Mouse (Mus musculus): ENCODE measurements around the gene Ppp3cb. TPM values are rescaled to one million over a fixed set of nuclear protein-coding genes. Genes with fewer than 3 reads are reported as not detected.

Gene Ppp3cb
- total RNA-seq, 2 experiments from 2014 or later: 72.4 to 134 TPM

DNA sequence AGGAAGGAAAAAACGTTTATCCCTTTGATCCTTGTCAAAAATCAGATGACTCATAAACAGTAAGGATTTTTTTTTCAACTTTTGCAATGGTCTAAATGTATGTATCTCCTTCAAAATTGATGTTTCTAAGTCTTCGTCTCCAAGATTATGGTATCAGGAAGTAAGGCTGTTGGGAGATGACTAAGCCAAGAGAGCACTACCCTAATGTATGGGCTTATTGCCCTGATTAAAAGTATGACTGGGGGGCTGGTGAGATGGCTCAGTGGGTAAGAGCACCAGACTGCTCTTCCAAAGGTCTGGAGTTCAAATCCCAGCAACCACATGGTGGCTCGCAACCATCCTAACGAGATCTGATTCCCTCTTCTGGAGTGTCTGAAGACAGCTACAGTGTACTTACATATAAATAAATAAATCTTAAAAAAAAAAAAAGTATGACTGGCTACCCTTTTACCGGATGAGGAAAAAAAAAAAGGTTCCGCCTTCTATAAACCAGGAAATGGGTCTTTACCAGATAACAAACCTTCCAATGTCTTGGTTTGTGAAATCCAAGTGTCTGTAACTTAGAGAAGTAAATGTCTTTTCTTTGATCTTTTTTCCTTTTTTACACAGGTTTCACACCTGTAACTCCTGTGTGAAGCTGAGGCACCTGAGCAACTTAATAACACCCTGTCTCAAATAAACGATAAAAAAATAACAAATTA lies 64.2 kb downstream of the Ppp3cb start:
- ATAC-seq (replicated peaks; ENCODE audit: low FRiP score, poor library complexity, severe bottlenecking): no peak

DNA sequence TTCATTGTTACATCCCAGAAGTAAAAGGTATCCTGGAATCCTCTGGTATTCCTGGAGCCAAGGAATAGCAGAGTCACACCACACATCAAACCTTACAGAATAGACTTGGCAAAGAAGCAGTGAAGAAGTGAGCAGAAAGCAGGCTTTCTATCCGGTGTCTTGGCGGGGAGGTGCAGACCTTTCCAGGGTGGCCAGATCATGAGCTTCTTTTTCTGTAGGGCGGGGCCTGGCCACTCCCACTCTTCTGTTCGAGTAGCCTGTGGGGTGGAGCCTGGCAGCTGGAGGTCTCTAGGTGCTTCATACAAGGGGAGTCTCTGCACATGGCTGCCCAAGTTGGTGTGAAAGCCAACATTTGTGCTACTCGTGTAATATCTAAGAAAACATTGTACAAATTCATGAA lies 65.2 kb downstream of the Ppp3cb start:
- ATAC-seq (replicated peaks; ENCODE audit: low FRiP score, poor library complexity, severe bottlenecking): peak; percentile 52

DNA sequence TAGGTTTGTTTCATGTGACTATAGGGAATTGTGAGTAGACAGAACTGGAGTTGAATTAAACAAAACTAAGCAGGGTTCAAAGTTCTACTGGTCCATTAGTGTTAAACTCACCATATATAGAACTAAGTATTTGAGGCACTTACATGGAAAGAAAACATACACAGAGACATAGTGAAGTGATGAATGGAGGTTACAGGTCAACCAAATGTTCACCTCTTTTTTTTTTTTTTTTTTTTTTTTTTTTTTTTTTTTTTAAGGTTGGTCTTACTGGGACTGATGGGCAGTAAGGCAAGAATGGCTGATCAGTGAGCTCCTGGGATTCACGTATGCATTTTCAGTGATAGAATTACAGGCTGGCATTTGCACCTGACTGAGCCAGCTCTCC lies 66.2 kb downstream of the Ppp3cb start:
- 0 out of 2 replicates have a peak, but pooled peaks have one; percentile 3 for ATAC-seq (replicated peaks; ENCODE audit: low FRiP score, poor library complexity, severe bottlenecking)

DNA sequence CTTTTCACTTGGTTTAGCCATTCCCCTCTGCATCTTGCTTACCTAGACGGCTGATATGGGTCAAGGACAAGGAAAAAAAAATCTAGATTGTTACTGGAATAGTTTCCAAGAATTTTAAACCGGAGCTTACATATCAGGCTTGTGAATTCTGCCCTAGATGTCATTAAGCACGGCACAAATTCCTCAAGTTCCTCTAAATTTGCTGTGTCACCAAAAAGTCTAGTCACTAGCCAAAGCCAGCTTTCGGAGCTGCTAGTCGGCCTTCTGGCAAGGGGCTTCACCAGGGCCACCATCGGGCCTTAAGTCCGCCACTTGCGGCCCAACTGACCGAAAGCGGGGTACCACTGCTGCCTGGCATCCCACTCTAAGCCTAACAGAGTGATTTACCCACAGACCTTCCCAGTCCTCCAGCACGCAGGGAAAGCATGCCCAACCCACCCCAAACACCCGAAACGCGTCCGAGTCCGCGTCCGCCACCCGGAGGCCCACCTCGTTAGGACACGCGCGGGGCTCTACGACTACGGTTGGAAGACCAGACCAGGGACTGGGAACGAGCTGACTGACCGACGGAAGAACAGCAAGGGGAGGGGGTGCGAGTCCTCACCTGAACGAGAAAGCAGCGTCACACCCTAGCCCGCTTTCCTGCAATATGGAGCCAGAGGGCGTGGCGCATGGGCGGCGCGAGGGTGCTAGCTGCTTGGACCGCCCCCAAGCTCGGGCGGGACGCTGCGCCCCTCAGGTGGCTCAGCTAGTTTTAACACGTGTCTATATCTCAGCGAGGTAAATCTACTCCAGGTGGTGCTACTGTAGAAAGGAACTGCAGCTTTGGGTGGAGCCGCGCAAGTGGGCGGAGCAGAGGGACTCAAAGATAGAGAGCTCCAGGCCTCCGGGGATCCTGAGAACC lies 66.8 kb downstream of the Ppp3cb start, which contains the start of gene Anxa7:
Anxa7 (minus strand) TSS at position 843 of the 904 bp plus-strand sequence.
- ATAC-seq (replicated peaks; ENCODE audit: low FRiP score, poor library complexity, severe bottlenecking): peak; percentile 83

DNA sequence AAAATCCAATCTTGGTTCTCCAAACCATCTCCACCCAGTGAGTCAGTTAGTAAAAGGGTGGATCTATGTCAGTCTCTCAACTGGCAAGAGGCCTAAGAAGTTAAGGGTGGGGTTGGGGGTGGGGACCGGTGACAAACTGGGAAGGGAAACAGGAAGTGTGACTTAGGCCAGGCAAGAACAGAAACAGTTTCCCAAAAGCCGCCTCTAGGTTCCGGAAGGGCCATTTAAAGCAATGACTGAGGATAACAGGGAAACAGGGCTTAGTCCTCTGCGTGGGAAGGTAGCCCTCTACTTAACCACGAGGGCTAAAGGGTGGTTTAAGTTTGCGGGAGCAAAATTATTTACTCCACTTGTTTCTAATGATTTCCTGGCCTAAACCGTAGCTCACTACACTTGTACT lies 67.6 kb downstream of the Ppp3cb start:
- ATAC-seq (replicated peaks; ENCODE audit: low FRiP score, poor library complexity, severe bottlenecking): peak; percentile 73

DNA sequence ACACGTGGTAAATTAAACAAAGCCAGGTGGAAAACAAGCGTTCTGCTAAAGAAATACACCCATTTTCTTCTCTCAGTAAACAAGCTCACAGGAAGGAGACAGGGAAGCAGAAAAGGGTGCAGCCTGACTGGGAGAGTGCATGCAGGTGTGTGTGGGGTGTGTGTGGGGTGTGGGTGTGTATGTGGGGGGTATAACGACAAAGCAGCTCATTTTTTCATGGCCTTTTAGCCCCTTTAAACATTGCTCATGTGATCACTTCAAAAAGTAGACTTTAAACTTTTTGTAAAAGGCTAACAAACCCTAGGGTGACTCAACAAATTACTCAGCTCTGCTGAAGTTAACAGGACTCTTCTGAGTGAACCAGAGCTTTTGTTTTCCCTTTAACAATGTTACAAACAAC lies 68.0 kb downstream of the Ppp3cb start:
- 0 out of 2 replicates have a peak, but pooled peaks have one; percentile 9 for ATAC-seq (replicated peaks; ENCODE audit: low FRiP score, poor library complexity, severe bottlenecking)

DNA sequence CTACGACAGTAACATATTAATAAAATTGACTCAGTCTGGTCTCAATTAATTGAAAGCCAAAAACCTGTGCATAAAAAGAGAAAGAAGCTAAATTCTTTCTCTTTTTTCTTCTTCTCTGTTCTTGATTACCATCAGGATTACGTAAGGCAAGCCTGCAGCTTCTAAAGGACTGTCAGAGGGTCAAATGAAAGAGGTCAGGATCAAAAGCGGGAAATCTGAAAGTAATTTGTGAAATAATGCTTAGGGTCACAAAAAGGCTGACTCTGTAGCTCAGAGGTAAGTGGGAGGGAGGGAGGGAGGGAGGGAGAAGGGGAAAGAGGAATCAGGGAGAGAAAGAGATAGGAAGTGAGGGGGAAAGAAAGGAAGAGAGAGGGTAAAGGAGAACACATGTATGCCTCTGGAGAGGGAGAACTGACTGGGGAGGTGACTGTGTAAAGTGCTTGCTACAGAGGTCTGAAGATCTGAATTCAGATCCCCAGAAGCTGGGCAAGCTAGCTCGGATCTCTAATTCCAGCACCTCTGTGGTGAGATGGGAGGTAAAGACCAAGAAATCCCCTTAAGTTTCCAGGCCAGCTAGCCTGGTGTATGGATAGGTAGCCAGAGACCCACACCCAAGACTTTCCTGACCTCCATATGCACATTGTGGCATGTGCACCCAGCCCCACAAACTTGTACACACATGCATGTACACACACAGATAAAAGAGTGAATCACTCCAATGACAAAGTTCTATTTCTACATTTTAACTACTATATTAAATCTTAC lies 68.9 kb downstream of the Ppp3cb start:
- no peak for ATAC-seq (replicated peaks; ENCODE audit: low FRiP score, poor library complexity, severe bottlenecking)

DNA sequence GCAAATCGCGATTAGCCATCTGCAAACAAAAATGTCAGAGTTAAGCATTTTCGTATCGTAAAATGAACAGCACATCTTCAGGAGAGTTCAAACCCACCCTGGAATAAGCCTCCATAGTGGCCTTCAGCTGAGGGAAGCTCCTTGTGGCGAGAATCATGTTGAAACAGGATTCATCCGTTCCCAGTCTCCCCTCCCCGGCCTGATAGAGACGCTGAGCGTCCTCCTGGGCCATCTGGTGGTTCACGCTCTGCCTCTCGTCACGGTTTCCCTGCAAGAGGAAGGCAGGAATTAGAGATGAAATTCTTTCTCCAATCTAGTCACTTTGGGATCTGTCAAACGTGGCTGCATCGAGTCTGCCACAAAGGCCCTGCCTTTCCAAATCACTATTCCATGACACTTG lies 86.2 kb downstream of the Ppp3cb start:
- ATAC-seq (replicated peaks; ENCODE audit: low FRiP score, poor library complexity, severe bottlenecking): no peak

DNA sequence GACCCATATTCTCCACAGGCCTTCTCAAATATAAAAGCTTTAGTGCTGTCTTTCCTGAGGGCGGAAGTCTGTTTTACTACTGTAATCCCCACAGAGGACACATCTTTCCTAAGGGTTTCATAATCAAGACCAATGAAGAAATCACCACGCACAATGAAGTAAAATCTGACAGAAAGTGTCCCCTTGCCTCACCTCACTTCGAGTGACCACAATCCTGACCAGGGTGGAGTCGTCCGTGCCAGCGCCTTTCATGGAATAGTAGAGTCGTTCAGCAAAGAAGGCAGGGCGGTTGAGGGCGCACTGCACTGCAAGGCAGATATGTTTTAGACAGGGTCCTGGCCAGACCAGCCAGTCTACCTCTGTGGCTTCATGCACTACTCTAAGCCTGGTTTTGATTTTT lies 88.0 kb downstream of the Ppp3cb start:
- no peak for ATAC-seq (replicated peaks; ENCODE audit: low FRiP score, poor library complexity, severe bottlenecking)

DNA sequence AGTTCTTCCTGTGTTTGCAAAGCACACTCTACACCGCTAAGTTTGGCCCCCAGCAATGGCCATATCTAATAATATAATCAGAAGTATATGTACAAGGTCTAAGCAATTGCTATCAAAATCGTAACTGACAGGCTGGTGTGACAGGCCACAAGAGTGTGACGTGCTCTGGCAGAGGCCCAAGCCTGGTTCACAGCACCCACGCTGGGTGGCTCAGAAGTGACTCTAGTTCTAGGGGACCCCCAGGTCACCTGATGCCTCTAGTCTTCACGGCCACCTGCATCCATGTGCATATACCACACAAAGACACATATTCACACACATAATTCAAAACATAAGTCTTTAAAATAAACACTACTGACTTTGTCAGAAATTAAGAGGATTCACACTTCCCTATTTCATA lies 93.4 kb downstream of the Ppp3cb start:
- ATAC-seq (replicated peaks; ENCODE audit: low FRiP score, poor library complexity, severe bottlenecking): no peak

DNA sequence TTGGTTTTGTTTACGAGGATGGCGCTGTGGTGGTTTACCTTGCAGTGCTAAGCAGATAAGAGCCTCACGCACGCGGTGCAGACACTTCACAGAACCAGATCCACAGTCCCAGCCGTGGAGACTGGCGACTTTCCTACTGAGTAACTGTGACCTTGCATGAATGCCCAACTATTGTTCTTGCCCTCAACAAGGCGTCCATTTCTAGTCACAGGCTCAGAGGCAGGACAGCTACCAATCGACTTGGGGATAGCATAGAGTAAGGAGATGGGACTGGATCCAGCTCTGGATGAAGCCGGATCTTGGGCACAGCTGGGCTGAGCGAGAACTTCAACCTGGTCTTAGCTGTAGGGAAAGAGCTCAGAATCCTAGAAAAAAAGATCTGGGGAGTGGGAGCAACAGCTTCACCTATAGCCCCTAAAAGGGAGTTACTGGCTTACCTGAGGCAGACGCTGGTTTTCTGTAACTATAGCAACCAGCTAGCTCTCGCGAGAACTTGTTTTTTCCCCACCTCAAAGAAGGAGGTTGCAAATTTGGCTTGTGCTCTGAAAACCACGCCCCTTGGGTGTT lies 94.5 kb downstream of the Ppp3cb start, which contains the start of gene Cfap70:
Cfap70 (minus strand) TSS at position 462 of the 567 bp plus-strand sequence.
- ATAC-seq (replicated peaks; ENCODE audit: low FRiP score, poor library complexity, severe bottlenecking): peak; percentile 87

DNA sequence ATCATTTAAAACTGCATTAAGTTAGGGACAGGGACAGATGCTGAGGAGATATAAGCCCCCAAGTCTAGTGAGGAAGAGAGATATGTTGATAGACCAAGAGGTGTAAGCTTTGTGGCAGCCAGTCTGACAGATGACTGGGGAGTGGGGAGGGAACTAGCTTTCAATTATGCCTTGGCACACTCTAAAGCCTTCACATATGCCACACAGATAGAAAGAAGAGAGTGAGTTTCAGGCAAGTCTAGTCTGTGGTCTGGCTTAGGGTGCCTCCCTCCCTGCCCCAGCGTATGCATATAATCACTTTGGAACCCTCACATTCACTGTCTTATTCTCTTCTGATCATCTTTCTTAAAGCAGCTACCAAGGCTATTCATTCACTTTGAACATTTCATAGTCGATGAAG lies 95.1 kb downstream of the Ppp3cb start:
- peak; percentile 45; the same call in 1 of the 2 replicates for ATAC-seq (replicated peaks; ENCODE audit: low FRiP score, poor library complexity, severe bottlenecking)

Other genes with a start within 250 kb of the Ppp3cb start
- 10.2 and 10.9 TPM in 2 replicates for gene Ecd, start 198.5 kb downstream of the Ppp3cb start, total RNA-seq (2015; ENCODE audit: low replicate concordance)
- 9.1 and 10.2 TPM in 2 replicates for gene Ecd, start 198.5 kb downstream of the Ppp3cb start, total RNA-seq (2017; ENCODE audit: low replicate concordance)
- gene Fam149b, start 198.4 kb downstream of the Ppp3cb start, total RNA-seq (2015; ENCODE audit: low replicate concordance): 12.5 and 23.2 TPM in 2 replicates
- 5.5 and 10.5 TPM in 2 replicates for gene Fam149b, start 198.4 kb downstream of the Ppp3cb start, total RNA-seq (2017; ENCODE audit: low replicate concordance)
- gene Dnajc9, start 157.7 kb downstream of the Ppp3cb start, total RNA-seq (2015; ENCODE audit: low replicate concordance): 30.5 and 30.9 TPM in 2 replicates
- 51.7 and 71.7 TPM in 2 replicates for gene Dnajc9, start 157.7 kb downstream of the Ppp3cb start, total RNA-seq (2017; ENCODE audit: low replicate concordance)
- 12.9 and 16.1 TPM in 2 replicates for gene Mrps16, start 152.9 kb downstream of the Ppp3cb start, total RNA-seq (2015; ENCODE audit: low replicate concordance)
- 5.0 and 14.6 TPM in 2 replicates for gene Mrps16, start 152.9 kb downstream of the Ppp3cb start, total RNA-seq (2017; ENCODE audit: low replicate concordance)
- gene Cfap70, start 94.3 kb downstream of the Ppp3cb start, total RNA-seq (2015; ENCODE audit: low replicate concordance): 1.3 TPM in 2 replicates
- 0.09 TPM in 1 of 2 replicates, not detected in the other for gene Cfap70, start 94.3 kb downstream of the Ppp3cb start, total RNA-seq (2017; ENCODE audit: low replicate concordance)
- 107 and 122 TPM in 2 replicates for gene Anxa7, start 66.4 kb downstream of the Ppp3cb start, total RNA-seq (2015; ENCODE audit: low replicate concordance)
- 114 and 164 TPM in 2 replicates for gene Anxa7, start 66.4 kb downstream of the Ppp3cb start, total RNA-seq (2017; ENCODE audit: low replicate concordance)
- 4.6 and 21.7 TPM in 2 replicates for gene Mss51, start 49.7 kb downstream of the Ppp3cb start, total RNA-seq (2015; ENCODE audit: low replicate concordance)
- gene Mss51, start 49.7 kb downstream of the Ppp3cb start, total RNA-seq (2017; ENCODE audit: low replicate concordance): 8.5 and 13.2 TPM in 2 replicates
- 0.58 and 1.7 TPM in 2 replicates for gene Usp54, start 94.5 kb upstream of the Ppp3cb start, total RNA-seq (2015; ENCODE audit: low replicate concordance)
- gene Usp54, start 94.5 kb upstream of the Ppp3cb start, total RNA-seq (2017; ENCODE audit: low replicate concordance): 2.0 and 3.2 TPM in 2 replicates
- not detected in 2 replicates for gene Myoz1, start 110.0 kb upstream of the Ppp3cb start, total RNA-seq (2015; ENCODE audit: low replicate concordance)
- not detected in 2 replicates for gene Myoz1, start 110.0 kb upstream of the Ppp3cb start, total RNA-seq (2017; ENCODE audit: low replicate concordance)
- not detected in 2 replicates for gene Synpo2l, start 121.8 kb upstream of the Ppp3cb start, total RNA-seq (2015; ENCODE audit: low replicate concordance)
- not detected in 2 replicates for gene Synpo2l, start 121.8 kb upstream of the Ppp3cb start, total RNA-seq (2017; ENCODE audit: low replicate concordance)
- 20.8 and 32.6 TPM in 2 replicates for gene Sec24c, start 127.7 kb upstream of the Ppp3cb start, total RNA-seq (2015; ENCODE audit: low replicate concordance)
- gene Sec24c, start 127.7 kb upstream of the Ppp3cb start, total RNA-seq (2017; ENCODE audit: low replicate concordance): 60.1 and 67.7 TPM in 2 replicates
- 2.5 and 9.2 TPM in 2 replicates for gene Fut11, start 148.4 kb upstream of the Ppp3cb start, total RNA-seq (2015; ENCODE audit: low replicate concordance)
- gene Fut11, start 148.4 kb upstream of the Ppp3cb start, total RNA-seq (2017; ENCODE audit: low replicate concordance): 1.5 and 1.7 TPM in 2 replicates
- gene Chchd1, start 156.4 kb upstream of the Ppp3cb start, total RNA-seq (2015; ENCODE audit: low replicate concordance): 9.6 and 27.1 TPM in 2 replicates
- gene Chchd1, start 156.4 kb upstream of the Ppp3cb start, total RNA-seq (2017; ENCODE audit: low replicate concordance): 22.5 and 44.7 TPM in 2 replicates
- 17.8 and 32.3 TPM in 2 replicates for gene Zswim8, start 161.0 kb upstream of the Ppp3cb start, total RNA-seq (2015; ENCODE audit: low replicate concordance)
- gene Zswim8, start 161.0 kb upstream of the Ppp3cb start, total RNA-seq (2017; ENCODE audit: low replicate concordance): 10.1 and 16.3 TPM in 2 replicates
- 69.8 and 80.1 TPM in 2 replicates for gene Ndst2, start 188.0 kb upstream of the Ppp3cb start, total RNA-seq (2015; ENCODE audit: low replicate concordance)
- gene Ndst2, start 188.0 kb upstream of the Ppp3cb start, total RNA-seq (2017; ENCODE audit: low replicate concordance): 25.0 and 32.7 TPM in 2 replicates
- gene Camk2g, start 247.5 kb upstream of the Ppp3cb start, total RNA-seq (2015; ENCODE audit: low replicate concordance): 4.0 and 9.8 TPM in 2 replicates
- gene Camk2g, start 247.5 kb upstream of the Ppp3cb start, total RNA-seq (2017; ENCODE audit: low replicate concordance): 12.7 and 14.6 TPM in 2 replicates

All from erythroblast, adult 5-6 weeks (primary cell).